Mouse (Mus musculus) adrenal gland, postnatal 36 days (tissue): ENCODE data around the gene Dennd1c. TPM values are rescaled to one million over a fixed set of nuclear protein-coding genes. Genes with fewer than 3 reads are reported as not detected.
"Not testable (repeated sequence)": the region's sequence is repeated elsewhere in the genome, so short reads cannot be mapped to it uniquely, and the experiment has no call there.

Source experiments
- DNase-seq, 2 experiments: peaks; one replicate each; pipeline ENCODE4 v3.0.0; 2021; ENCODE audit warnings: mixed read lengths in 1 of 2
- total RNA-seq, 2 experiments: library from RNA; stranded (reverse); gene quantifications; 2 replicates each; pipeline ENCODE4 v1.2.3; 2021

Dennd1c gene
- total RNA-seq, 2 experiments from 2014 or later = 1.3 to 2.8 TPM

DNA sequence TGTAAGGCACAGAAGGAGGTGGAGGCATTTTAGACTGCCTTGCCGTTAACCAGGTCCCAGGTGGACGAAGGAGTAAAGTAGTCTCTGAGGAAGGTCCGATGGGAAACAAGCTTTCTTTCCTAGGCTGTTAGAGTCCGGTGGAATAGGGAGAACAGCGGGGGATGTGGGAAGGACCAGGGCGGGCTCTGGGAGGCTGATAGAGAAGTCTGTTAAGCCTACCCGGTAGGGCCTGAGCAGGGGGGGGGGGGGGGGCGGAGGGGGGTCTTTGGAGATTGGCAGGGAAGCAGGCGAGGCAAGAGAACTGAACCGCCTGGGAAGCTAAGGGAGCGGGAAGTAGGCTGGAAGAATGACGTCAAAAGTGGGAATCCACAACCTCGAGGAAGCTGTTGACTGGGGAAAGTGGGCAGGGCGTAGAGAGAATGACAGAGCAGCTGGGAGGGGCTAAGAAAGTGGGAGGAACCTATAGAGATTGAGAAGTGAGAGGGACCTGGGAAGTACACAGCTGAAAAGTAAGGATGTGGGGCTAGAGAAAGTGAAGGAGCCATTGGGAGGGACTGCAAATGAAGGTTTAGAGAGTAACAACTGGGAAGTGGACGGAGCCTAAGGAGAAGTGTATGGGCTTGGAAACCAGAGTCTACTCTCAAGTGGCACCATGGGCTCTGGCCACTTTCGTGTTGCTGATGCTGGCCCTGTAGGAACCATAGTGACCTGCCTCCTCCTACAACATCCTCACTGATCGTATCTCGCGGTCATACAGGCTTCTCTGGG lies 17.7 kb upstream of the Dennd1c start:
- peak in 1 of 2 experiments; percentile 54 for DNase-seq

DNA sequence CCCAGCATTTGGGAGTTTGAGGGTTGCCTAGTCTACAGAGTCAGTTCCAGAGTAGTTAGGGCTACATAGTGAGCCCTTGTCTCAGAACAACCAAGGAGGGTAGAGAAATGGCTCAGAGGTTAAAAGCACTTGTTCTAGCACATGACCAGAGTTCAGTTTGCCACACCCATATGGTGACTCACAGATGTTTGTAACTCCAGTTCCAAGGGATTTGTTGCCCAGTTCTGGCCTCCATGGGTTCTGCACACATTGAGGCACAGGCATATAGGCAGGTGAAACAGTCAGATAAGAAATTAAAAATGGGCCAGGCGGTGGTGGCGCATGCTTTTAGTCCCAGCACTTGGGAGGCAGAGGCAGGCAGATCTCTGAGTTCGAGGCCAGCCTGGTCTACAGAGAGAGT lies 15.9 kb upstream of the Dennd1c start:
- no peak for DNase-seq

DNA sequence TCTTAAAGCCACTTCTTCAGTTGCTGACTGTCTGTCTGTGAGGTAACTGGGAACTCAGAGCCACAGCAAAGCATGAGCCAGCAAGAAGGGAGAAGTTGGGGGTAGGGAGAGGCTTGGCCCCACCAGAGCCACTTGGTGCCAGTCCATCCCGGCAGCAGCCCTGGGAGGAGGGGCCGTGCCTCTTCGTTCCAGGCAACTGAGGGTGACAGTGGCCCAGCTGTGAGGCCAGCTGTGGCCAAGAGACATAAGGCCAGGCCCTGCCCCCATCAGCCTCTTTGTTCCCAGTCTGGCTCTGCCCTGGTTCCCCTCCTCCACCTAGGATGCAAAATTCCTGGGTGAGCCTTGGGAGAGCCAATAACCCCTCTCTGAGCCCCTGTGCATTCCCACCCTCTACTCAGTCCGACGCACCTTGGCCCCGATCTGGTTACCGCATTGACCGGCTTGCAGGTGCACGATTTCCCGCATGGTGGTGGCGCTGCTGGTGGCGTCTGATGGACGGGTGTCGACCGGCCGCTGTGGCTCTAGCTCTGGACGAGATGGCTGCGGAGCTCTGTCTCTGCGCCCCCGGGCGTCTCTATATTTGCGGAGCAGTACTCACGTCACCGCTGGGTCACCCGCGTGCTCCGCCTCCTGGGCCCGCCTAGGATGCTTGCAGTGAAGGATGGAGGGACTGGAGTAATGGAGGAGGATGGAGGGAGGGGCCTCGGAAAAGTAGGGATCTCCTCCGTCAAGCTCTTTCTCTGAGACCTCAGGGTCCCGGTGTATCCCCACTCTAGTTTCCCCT lies 8.9 kb upstream of the Dennd1c start, which contains the start of gene Tubb4a:
TSS of gene Tubb4a (minus strand) at position 734 of the 784 bp plus-strand sequence.
- DNase-seq = peak; percentile 30 to 49

DNA sequence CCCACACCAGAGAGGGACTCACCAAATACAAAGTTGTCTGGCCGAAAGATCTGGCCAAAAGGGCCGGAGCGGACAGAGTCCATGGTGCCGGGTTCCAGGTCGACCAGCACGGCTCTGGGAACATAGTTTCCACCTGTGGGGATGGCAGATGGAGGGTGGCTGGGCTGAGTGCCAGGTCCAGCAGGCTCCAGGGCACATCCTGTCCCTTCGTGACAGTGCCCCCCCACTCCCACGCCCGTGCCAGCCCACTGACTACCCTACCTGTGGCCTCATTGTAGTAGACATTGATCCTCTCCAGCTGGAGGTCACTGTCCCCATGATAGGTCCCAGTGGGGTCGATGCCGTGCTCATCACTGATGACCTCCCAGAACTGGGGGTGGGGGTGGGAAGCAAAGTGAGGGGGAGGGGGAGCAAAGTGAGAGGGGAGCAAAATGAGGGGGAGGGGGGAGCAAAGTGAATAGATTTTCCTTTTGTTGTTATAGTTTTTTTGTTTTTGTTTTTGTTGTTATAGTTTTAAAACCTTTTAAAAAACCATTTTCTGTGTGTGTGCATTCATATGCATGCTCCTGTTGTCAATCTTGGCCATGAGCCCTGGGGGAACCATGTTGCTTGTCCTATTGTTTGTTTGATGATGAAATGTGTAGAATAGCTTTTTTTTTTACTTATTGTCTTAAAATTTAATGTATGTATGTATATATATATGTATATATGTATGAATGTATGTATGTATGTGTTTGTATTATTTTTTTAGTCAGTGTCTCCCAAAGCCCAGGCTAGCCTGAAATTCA lies 7.8 kb upstream of the Dennd1c start:
- DNase-seq = no peak

DNA sequence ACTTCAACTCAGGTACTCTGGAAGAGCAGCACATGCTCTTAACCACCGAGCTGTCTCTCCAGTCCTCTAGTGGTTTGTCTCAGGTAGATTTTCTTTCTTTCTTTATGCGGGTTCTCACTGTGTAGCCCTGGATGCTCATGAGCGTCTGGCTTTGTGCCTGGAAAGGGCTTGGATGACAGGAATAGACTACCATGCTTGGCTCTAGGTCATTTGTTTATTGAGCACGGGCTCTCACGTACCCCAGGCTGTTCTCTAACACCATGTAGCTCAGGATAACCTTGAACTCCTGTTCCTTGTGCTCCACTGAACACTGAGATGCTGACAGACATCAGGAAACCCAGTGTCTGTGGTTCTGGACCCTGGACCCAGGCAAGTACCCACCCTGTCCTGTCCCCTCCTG lies 4.2 kb upstream of the Dennd1c start:
- DNase-seq = no peak

DNA sequence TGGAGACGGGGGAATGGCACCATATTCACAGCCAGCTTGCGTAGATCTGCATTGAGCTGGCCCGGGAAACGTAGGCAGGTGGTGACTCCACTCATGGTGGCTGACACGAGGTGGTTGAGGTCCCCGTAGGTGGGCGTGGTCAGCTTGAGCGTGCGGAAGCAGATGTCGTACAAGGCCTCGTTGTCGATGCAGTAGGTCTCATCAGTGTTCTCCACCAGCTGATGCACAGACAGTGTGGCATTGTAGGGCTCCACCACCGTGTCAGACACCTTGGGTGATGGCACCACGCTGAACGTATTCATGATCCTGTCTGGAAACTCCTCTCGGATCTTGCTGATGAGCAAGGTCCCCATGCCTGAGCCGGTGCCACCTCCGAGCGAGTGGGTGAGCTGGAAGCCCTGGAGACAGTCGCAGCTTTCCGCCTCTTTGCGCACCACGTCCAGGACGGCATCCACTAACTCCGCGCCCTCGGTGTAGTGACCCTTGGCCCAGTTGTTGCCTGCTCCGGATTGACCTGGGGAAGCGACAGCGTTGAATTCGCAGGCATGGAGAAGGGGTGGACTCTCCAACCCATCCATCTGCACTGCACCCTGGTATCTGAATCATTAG lies 3.0 kb upstream of the Dennd1c start:
- DNase-seq = no peak

DNA sequence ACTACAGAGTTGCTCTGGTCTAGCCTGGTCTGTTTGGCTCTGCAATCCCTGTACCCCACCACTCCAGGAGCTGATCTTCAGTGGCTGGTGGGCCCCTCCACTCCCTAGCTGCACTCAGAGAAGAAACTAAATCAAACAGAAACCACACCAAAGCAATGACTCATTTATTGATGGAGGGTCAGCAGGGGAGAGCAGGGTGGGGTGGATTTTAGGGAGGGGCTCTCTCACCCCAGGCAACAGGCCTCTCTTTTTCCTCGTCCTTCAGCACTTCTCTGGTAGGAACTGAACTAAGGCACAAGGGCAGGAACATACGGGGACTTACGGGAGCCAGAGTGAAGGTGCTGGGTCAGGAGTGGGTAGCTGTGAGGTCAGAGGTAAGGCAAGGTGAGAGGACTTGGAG lies 1.6 kb upstream of the Dennd1c start:
- DNase-seq = no peak

DNA sequence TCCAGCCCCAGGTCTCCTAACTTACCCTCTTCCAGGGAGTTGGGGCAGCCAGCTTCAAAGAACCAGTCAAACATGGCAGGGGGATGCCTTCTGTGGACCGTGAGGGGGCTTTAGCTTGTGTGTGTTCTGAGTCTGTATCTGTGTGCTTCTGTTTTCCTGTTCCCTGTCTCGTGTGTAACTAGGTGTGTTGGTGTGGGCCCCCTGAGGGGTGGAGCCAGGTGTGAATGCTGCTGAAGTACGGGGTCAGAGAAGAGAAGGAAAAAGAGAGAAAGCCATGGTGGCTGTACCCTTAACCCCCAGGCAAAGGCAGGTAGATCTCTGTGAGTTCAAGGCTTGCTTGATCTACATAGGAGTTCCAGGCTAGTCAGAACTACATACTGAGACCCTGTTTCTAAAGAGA lies 1.4 kb downstream of the Dennd1c start:
- DNase-seq = no peak

DNA sequence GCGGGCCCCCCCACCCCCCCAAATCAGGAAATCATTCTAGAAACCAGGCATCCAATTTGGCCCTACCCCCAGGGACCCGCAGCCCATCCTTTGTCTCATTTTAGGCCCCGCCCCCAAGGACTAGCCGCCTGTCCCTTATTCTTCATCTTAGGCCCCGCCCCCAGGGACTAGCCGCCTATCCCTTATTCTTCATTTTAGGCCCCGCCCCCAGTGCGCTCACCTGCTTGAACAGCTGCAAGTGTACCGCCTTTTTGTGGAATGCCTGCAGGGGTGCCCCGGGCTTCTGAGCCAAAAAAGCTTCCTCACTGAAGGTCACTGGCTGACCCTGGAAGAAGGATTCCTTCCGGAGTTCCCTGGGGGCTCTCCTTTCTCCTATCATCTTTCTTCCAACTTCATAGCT lies 7.6 kb downstream of the Dennd1c start:
- DNase-seq = no peak

DNA sequence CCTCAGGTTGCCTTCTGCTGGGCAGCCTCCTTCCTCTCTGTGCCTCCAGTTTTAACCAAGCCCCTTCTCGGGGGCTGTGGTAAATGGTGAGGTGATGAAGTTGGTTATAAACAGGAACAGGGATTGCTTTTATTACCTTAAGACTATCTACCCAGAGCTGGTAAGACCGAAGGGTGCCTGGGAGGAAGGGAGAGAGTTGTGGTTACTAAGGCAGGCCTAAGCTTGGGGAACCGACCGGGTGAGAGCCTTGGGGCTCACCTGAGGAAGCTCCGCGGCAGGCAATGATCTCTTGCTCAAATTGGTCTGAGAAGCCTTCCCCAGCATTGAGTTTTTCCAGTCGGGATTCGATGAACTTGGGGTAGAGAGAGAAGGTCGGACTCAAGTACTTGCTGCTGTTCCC lies 8.0 kb downstream of the Dennd1c start:
- no peak for DNase-seq

DNA sequence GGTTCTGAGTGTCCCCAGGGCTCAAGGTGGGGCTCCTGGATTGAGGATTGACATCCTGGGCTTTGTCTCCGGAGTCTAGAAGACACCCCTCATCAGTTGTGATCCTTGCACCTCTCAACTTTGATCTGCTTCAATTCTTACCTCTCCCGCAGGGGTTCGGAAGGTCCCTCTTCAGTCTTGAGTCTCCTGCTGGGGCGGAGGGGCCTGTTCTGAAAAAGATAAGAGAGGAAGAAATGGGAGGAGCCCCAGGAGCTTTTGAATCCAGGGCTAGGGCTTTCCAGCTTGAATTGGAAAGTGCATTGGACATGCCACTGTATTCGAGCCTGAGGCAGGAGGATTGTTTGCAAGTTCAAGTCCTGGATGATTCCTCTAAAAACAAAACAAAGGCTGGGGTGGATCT lies 11.4 kb downstream of the Dennd1c start:
- DNase-seq = no peak

DNA sequence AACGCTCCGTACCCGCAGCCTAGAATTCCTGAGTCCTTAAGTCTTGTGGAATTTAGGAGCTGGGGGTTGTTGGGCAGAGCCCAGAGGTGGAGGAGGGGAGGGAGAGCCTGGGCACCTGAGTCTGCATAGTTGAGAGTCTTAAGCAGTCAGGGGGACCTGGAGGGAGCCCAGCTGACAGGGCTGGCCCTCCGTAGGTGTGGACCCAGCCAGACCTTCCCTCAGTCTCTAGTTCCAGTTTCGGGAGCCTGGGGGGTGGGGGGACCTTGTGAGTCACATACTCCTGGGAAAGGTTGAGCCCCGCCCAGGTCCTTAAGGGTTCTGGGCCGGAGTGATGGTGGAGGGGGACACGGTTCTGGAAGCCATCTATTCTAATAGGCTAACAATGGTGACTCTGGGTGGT lies 15.3 kb downstream of the Dennd1c start:
- no peak for DNase-seq

DNA sequence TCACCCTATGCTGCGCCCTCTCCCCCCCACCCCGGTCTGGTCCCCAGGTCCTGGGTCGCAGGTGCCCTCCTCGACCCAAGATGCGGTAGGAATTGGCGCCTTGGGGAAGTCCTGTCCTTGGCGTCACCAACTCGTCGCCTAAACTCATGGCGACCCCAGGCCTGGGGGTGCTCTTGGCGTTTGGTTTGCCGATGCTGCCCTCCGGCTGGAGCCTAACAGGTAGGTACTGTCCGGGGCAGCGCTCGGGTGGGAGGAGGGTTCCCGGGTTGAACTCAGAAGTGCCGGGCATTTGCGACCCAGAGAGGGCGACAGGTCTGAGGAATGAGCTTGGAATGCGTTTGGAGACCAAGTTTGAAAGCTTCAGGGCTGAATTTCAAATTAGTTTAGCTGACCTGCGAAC lies 15.8 kb downstream of the Dennd1c start:
- DNase-seq = no peak

DNA sequence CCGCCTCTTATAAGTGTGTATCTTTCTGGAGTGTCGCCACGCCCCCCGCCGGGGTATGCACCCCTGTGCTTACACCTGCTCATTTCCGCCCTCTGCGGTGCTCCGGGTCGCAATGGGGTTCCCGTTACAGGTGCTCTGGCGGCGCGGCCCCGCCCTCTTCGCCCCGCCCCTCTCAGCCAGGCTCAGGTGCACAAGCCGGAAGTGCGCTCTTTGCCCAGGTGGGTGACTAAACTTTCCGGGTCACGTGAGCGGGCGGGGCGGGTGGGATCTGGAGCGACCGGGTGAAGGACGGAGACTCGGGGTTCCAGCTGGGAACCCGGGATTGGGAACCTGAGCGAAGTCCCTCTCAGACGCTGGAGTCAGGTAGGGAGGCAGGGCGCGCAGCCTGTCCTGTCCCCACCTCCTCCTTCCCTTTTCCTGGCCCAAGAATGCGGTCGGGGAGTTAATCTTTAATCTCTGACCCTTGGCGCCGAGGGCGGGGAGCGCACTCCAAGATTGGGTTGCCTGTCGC lies 16.2 kb downstream of the Dennd1c start:
- DNase-seq = peak in 1 of 2 experiments; percentile 35

DNA sequence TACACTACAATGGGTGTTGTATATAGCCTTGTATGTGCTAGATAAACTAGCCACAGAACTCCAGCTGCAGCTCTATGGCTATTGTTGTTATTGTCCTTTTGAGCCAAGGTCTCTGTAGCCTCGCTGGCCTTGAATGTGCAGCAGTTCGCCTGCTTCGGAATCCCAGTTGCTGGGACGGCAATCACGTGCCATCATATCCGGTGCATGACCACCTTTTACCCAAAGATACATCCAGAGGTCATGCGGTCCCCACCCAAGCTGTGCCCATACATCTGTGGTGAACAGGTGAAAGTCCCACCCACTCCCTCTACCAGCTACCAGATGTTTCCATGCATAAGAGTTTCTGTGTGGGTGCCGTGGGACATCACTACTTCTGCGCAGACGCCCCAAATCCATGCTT lies 17.2 kb downstream of the Dennd1c start:
- peak; percentile 26 to 36 for DNase-seq

DNA sequence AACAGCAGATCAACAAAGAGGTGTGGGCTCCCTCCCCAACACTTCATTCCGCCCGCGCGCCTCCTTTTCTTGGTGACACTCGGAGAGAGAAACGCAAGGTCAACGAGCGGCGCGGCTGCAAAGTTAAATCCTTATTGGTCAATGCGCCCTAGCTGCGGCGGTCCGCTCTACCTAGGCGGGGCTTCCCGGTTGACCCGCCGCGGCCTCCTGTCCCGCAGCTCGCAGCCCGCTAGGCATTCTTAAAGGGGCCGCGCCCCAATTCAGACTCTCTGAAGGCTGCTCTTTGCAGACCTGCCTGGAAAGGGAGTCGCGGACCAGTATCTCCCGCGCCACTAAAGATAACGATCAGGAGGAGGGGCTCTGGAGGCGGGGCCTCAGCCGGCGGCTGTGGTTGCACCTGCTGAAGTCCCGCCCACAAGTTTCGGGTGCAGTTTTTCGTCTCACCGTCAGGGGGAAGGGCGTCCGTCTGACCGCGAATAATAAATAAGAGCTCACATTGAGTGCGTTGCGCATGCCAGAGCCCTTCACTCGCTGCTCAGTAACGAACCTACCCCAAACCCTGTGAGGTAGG lies 18.0 kb downstream of the Dennd1c start:
- peak; percentile 95 for DNase-seq

DNA sequence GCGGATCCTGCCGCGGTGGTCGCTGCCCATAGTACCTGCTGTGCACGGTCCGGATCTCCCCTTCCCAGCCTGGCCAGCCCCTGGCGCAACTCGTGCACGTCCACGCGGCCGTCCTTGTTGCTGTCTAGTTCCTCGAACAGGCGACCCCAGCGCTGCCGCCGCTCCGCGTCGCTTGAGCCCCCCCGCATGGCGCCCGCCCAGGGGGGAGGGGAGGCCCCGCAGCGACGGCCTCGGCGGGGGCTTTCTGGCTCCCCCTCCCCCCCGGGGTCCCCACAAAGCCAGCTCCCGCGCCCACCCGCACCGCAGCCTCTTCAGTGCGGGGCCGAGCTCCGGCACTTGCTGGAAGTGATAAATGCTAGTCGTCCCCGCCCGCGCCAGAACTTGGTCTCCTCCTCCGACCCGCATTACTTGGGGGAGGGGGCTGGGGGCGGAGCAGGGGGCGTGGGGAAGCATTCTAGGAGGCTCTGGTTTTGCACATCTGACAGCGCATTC lies 18.8 kb downstream of the Dennd1c start, which contains the start of gene Slc25a23:
TSS of gene Slc25a23 (minus strand) at position 378 of the 492 bp plus-strand sequence.
- DNase-seq = peak; percentile 75 to 83

DNA sequence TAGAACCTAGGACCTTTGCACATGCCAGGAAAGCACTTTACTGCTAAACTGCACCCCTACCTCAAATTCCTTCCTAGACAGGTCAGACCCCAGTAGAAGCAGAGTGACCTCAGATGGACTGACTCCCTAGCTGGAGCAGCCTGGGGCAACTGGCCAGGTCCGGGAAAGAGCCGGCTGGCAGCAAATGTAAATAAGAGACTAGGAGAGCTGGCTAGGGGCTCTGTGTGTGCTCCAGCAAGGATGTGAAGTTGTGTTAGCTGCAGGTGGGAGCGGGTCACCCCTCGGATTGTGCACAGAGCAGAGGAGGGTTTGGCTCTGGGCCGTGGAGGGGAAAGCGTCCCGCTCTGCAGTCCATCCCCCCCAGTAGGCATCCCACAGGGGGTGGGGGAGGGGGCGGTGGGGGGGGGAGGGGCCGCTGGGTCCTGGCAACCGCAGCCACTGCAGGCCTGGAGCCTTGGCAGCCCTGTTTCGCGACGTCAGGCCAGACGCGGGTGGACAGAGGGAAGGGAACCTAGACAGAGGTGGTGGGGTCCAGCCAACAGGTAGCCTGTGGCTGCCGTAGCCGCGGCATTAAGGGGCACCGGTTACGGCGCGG lies 19.3 kb downstream of the Dennd1c start, which contains the start of gene Crb3:
TSS of gene Crb3 (plus strand) at position 215 of the 595 bp plus-strand sequence.
- DNase-seq = peak; percentile 33 to 62

DNA sequence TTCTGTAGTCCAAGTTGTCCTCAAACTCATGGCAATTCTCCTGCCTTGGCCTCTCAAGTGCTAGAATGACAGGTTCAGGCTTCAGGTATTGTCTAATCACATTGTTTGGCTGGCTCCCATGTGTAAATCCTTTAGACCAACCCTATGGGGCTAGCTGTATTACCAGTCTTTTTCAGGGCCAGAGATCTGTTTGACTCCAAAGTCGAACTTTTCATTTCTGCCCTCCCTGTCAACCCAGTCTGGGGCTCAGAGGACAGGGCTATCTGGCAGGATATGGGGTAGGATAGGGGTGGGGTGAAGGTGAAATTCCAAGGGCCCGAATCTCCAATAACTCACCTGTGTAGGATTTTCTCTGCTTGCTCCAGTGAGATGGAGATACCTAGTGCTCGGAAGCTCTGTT lies 22.1 kb downstream of the Dennd1c start:
- DNase-seq = no peak

DNA sequence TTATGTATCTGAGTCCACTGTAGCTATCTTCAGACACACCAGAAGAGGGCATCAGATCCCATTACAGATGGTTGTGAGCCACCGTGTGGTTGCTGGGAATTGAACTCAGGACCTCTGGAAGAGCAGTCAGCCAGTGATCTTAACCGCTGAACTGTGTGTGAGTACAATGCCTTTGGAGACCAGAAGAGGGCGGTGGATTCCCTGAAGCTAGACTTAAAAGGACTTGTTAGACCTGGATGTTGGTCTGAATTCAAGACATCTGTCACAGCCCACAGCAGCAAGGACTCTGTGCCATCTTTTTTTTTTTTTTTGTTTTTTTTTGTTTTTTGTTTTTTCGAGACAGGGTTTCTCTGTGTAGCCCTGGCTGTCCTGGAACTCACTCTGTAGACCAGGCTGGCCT lies 26.6 kb downstream of the Dennd1c start:
- not testable (repeated sequence) for DNase-seq

DNA sequence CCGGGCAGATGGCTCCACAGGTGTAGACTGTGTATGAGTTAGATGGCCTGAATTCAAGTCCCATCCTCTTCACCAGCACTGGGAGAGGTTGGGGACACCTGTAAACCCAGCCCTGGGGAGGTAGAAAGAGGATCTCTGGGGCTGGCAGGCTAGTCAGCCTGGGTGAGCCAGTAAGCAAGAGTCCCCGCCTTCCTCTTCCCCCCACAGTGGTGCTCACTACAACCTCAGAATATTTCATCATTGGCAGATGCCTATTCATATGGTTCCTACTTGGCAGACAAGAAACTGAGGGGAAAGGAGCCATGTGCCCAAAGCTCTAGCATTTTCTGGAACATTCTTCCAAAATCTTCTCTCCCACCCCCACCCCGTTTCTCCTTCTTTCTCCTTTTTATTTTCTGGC lies 29.5 kb downstream of the Dennd1c start:
- no peak for DNase-seq
